Mouse (Mus musculus) limb, embryonic 14.5 days (tissue): ENCODE measurements at regions not wholly inside any gene's neighbourhood (a gene's known extent, or its start where the extent isn't known, plus 50 kb on each side); places are given as distances from the start of the nearest gene placed in this dataset.

Source experiments
- ATAC-seq: fragments of 200-750 bp; cut with Nextera tagmentation; 2 replicates; pipeline ENCODE4 v1.8.0; 2017; ENCODE audit warnings: low read depth, moderate number of reproducible peaks, moderate TSS enrichment; ENCODE audit not compliant: low FRiP score
- DNase-seq: peaks from one replicate; pipeline ENCODE4 v3.0.0-alpha.2; 2015; ENCODE audit warnings: low spot score
- H3K27ac ChIP-seq: fragments of 300-500 bp; sonication (generic); replicated peaks from 2 replicates; pipeline ENCODE4 v1.5.1; 2014; ENCODE audit warnings: low read depth, mild to moderate bottlenecking, low read length, moderate library complexity, mixed read lengths
- H3K27me3 ChIP-seq: fragments of 300-500 bp; sonication (generic); 2 replicates; pipeline ENCODE4 v1.6.1; 2014; ENCODE audit warnings: low read length, mixed read lengths; ENCODE audit not compliant: control insufficient read depth, insufficient read depth
- H3K36me3 ChIP-seq: fragments of 300-500 bp; sonication (generic); 2 replicates; pipeline ENCODE4 v1.6.1; 2014; ENCODE audit warnings: mild to moderate bottlenecking, low read length, moderate library complexity, mixed read lengths; ENCODE audit not compliant: control insufficient read depth, insufficient read depth
- H3K4me1 ChIP-seq: fragments of 300-500 bp; sonication (generic); 2 replicates; pipeline ENCODE4 v1.6.1; 2014; ENCODE audit warnings: antibody characterized with exemption, low read length, mixed read lengths; ENCODE audit not compliant: control insufficient read depth, insufficient read depth
- H3K4me2 ChIP-seq: fragments of 300-500 bp; sonication (generic); replicated peaks from 2 replicates; pipeline ENCODE4 v1.6.1; 2014; ENCODE audit warnings: low read depth, mild to moderate bottlenecking, low read length, moderate library complexity; ENCODE audit not compliant: severe bottlenecking
- H3K4me3 ChIP-seq: fragments of 300-500 bp; sonication (generic); replicated peaks from 2 replicates; pipeline ENCODE4 v1.5.1; 2014; ENCODE audit warnings: low read length
- H3K9ac ChIP-seq: fragments of 300-500 bp; sonication (generic); 2 replicates; pipeline ENCODE4 v1.6.1; 2014; ENCODE audit warnings: mild to moderate bottlenecking, low read depth, low read length, moderate library complexity; ENCODE audit not compliant: severe bottlenecking
- H3K9me3 ChIP-seq: fragments of 300-500 bp; sonication (generic); 2 replicates; pipeline ENCODE4 v1.6.1; 2016; ENCODE audit warnings: low read length; ENCODE audit not compliant: control insufficient read depth
- POLR2A ChIP-seq: fragments of 200-500 bp; IDR thresholded peaks from 2 replicates; pipeline ENCODE4 v1.8.0; 2012; ENCODE audit warnings: inconsistent platforms, mild to moderate bottlenecking, moderate library complexity, borderline replicate concordance; ENCODE audit not compliant: insufficient read depth, insufficient read length; ENCODE audit errors: extremely low read depth
- WGBS: fragments of 180-500 bp; shearing (Covaris S2); extraction: QIAGEN DNeasy Blood & Tissue Kit; methylation state at CpG from one replicate; pipeline ENCODE4 v1.1.7; 2014; 5-methylcytosine and 5-hydroxymethylcytosine counted together

- Histone ChIP-seq H3K9ac (no peak overlapping the region), H3K36me3 (no peaks in the 10 kb centered on the region), H3K4me2 (no peak overlapping the region), H3K27me3 (no peaks in the 10 kb centered on the region), H3K4me1 (no peaks in the 10 kb centered on the region), H3K4me3 (no peak overlapping the region), H3K27ac (no peak overlapping the region), H3K9me3 (no peaks in the 10 kb centered on the region)
- ATAC-seq (no peak), DNase-seq (no peak)
- WGBS = 76% methylated on average over 9 of the region's 9 CpGs
- no peak for TF ChIP-seq POLR2A
Measured at GRCm38 (mm10) chr13:44319511-44319910, 409.8 kb upstream of the Jarid2 start.

GRCm38 (mm10) chr13:44320311-44320710, 409.0 kb upstream of the Jarid2 start:
- no peaks in the 10 kb centered on the region for H3K27me3 ChIP-seq
- no peak overlapping the region for H3K4me3 ChIP-seq
- H3K9ac ChIP-seq = no peak overlapping the region
- H3K36me3 ChIP-seq = no peaks in the 10 kb centered on the region
- H3K27ac ChIP-seq = no peak overlapping the region
- DNase-seq = no peak
- no peak for ATAC-seq
- H3K4me2 ChIP-seq = no peak overlapping the region
- TF ChIP-seq POLR2A = no peak
- H3K4me1 ChIP-seq = no peaks in the 10 kb centered on the region
- H3K9me3 ChIP-seq = no peaks in the 10 kb centered on the region
- WGBS = 93% methylated on average over 4 of the region's 4 CpGs

GRCm38 (mm10) chr13:44321009-44321596, 408.2 kb upstream of the Jarid2 start:
- TF ChIP-seq POLR2A = no peak
- Histone ChIP-seq H3K4me3 (no peak overlapping the region), H3K27me3 (no peaks in the 10 kb centered on the region), H3K9me3 (no peaks in the 10 kb centered on the region), H3K27ac (no peak overlapping the region), H3K4me2 (no peak overlapping the region), H3K36me3 (no peaks in the 10 kb centered on the region), H3K4me1 (no peaks in the 10 kb centered on the region), H3K9ac (no peak overlapping the region)
- 52% methylated on average over 16 of the region's 16 CpGs for WGBS
- ATAC-seq (no peak), DNase-seq (no peak)

- Histone ChIP-seq H3K9ac (no peak overlapping the region), H3K4me2 (no peak overlapping the region), H3K27ac (no peak overlapping the region), H3K27me3 (no peaks in the 10 kb centered on the region), H3K9me3 (no peaks in the 10 kb centered on the region), H3K4me1 (peaks cover 7% of the 10 kb centered on the region; the same call in 1 of the 2 replicates), H3K36me3 (no peaks in the 10 kb centered on the region), H3K4me3 (no peak overlapping the region)
- no peak for TF ChIP-seq POLR2A
- DNase-seq (no peak), ATAC-seq (no peak)
- 86% methylated on average over 8 of the region's 8 CpGs for WGBS
Measured at GRCm38 (mm10) chr13:44328416-44328815, 400.9 kb upstream of the Jarid2 start.

GRCm38 (mm10) chr13:44329161-44329560, 400.1 kb upstream of the Jarid2 start:
- Histone ChIP-seq H3K9ac (no peak overlapping the region), H3K4me1 (peaks cover 7% of the 10 kb centered on the region; the same call in 1 of the 2 replicates), H3K36me3 (no peaks in the 10 kb centered on the region), H3K9me3 (no peaks in the 10 kb centered on the region), H3K4me2 (no peak overlapping the region), H3K27me3 (no peaks in the 10 kb centered on the region), H3K27ac (no peak overlapping the region), H3K4me3 (no peak overlapping the region)
- TF ChIP-seq POLR2A = no peak
- DNase-seq (peak; percentile 37), ATAC-seq (no peak)
- WGBS = 43% methylated on average over 4 of the region's 4 CpGs
